Mouse (Mus musculus) spleen, postnatal 10 days (tissue): ENCODE measurements around the gene Gm21292.
"Not testable (repeated sequence)": the region's sequence is repeated elsewhere in the genome, so short reads cannot be mapped to it uniquely, and the experiment has no call there.

Experiments used
- DNase-seq, 2 experiments: peaks; one replicate each; pipeline ENCODE4 v3.0.0; 2021 to 2022; ENCODE audit warnings: low spot score in 2 of 2

Gene Gm21292

GRCm38 (mm10) chrY:9133824-9134223 lies at the start of gene Gm21292:
Gm21292 (minus strand) TSS chrY:9133924.
- DNase-seq = not testable (repeated sequence)
